Mouse (Mus musculus) liver (tissue): Measurements from ENCODE around the gene Cfap100.
A peak's percentile ranks its signal among the peaks of the same experiment; 100 is the strongest.

Experiments
- DNase-seq: peaks from one replicate; pipeline ENCODE4 v3.0.0-alpha.2; 2020; ENCODE audit warnings: mixed read lengths

Gene Cfap100

DNA sequence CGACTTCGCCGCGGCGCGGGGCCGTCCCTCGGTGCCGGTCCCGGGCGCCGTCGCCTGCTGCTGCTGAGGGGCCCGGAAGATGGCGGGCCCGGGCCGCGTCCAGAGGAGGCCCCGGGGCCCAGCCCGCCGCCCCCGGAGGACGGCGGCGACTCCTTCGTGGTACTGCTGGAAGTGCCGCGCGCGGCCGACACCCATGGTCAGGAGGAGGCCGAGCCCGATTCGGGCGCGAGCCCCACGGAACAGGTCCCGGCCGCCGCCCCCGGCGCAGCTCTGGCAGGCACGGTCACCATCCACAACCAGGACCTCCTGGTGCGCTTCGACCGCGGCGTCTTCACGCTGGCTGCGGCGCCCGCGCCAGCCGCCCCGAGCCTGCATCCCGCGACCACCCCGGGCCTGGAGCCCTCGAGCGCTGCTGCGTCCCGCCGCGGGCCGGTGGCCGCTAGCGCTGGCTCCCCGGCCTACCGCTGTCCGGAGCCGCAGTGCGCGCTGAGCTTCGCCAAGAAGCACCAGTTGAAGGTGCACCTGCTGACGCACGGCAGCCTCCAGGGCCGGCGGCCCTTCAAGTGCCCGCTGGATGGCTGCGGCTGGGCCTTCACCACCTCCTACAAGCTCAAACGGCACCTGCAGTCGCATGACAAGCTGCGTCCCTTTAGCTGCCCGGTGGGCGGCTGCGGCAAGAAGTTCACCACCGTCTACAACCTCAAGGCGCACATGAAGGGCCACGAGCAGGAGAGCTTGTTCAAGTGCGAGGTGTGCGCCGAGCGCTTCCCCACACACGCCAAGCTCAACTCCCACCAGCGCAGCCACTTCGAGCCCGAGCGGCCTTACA, 58.7 kb downstream of the Cfap100 start:
- DNase-seq: peak; percentile 46

DNA sequence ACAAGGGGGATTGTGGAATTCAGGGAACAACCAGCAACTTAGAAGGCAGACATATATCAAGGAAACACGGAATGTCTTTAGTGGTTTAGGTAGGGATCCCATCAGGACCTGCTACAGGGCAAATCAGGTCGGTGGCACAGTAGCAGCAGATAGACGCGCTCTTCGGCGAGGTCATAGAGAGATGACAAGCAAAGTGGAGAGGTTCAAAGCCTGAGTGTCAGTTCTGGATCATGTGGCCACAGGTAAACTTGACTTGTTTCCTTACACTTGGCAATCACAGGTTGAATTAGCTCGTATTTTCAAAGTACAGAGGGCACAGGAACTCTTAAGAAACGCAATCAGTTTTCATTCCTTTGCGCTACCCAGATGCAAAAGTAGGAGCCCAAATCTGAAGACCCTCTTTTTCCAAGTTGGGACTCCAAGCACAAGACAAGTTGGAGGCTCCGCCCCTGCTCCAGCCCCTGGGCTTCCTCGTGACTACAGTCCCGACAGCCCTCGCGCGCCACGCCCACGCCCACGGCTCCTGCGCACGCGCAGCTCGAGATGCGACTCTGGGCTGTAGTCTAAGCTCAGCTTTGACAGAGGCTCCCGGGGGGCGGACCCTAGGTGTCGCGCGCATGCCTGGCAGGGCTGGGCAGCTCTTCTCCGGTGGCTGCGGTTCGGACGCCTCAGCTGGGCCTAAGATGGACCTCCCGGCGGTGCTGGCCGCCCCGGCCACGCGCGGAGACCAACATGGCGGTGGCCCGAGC, 59.4 kb downstream of the Cfap100 start, which contains the start of gene Zxdc:
TSS of gene Zxdc (plus strand) at position 517 of the 749 bp plus-strand sequence.
- DNase-seq: peak; percentile 98

- DNase-seq: no peak
These were observed 65.3 kb downstream of the Cfap100 start for GRCm38 (mm10) chr6:90363301-90363700.

GRCm38 (mm10) chr6:90360922-90361614, 67.5 kb downstream of the Cfap100 start:
- DNase-seq: no peak

DNA sequence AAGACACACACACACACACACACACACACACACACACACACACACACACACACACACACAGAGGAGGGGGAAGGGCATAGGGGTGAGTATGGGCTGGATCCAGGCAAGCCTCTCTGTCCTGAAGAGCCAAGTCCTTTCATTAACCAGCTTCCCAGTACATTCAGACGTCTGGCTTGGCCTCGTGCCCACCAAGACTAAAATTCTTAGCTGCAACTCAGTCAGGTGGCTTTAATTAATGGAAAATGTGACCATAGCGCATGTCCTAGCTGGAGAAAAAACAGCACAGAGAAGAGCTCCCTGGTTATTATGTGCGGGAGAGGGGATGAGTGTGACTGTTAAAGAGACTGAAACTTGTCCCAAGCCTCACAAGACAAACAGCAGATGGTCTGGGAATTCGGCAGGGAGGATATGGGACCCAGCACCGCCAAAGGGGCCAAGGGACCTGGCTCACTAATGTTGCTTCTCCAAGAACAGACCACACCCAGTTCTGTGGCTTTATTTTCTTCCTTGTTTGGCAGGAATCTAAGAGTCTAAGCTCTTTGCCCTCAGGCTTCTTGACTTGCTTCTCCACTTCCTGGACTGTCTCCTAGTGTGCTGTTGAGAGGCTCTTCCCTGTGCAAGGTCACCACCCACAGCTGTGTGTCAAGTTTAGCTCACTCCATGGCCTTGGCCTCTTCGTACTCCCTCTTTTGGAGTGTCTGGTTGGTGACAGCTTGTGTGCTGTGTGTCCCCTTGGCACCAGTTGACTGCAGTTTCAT, 68.4 kb downstream of the Cfap100 start:
- peak; percentile 16 for DNase-seq

DNA sequence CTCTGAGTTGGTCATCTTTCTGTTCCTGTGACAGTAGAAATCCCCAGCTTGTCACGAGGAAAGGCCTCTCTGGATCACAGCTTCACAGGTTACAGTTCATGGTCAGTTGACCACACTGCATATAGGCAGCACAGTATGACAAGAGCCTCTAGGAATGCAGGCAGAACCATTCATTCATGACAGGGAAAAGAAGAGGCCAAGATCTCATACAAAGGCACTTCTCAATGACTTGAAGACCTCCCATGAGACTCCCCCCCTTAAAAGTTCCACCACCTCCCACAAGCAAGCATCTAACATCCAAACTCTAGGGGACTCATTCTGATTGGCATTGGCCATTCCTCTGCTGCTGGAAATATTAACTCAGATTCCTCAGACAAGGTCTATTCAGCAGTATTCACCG, 69.2 kb downstream of the Cfap100 start:
- no peak for DNase-seq

GRCm38 (mm10) chr6:90358142-90358541, 70.5 kb downstream of the Cfap100 start:
- no peak for DNase-seq
